Mouse (Mus musculus) stomach, embryonic 16.5 days (tissue): ENCODE measurements around the gene Tesk2. TPM values are rescaled to one million over a fixed set of nuclear protein-coding genes. Genes with fewer than 3 reads are reported as not detected.
A peak's percentile ranks its signal among the peaks of the same experiment; 100 is the strongest.

Source experiments
- ATAC-seq: fragments of 200-750 bp; cut with Nextera tagmentation; 2 replicates; pipeline ENCODE4 v1.8.0; 2017; ENCODE audit warnings: moderate number of reproducible peaks, moderate TSS enrichment; ENCODE audit not compliant: insufficient read depth, low FRiP score
- H3K27ac ChIP-seq: fragments of 300-500 bp; sonication (generic); 2 replicates; pipeline ENCODE4 v1.5.1; 2014; ENCODE audit warnings: low read length
- H3K27me3 ChIP-seq: fragments of 300-500 bp; sonication (generic); 2 replicates; pipeline ENCODE4 v1.6.1; 2014; ENCODE audit warnings: low read length, control low read depth, mixed read lengths; ENCODE audit not compliant: control insufficient read depth, insufficient read depth
- H3K36me3 ChIP-seq: fragments of 300-500 bp; sonication (generic); 2 replicates; pipeline ENCODE4 v1.6.1; 2014; ENCODE audit warnings: low read length; ENCODE audit not compliant: control insufficient read depth, insufficient read depth
- H3K4me1 ChIP-seq: fragments of 300-500 bp; sonication (generic); 2 replicates; pipeline ENCODE4 v1.6.1; 2014; ENCODE audit warnings: low read length, control low read depth, mixed read lengths; ENCODE audit not compliant: control insufficient read depth, insufficient read depth
- H3K4me2 ChIP-seq: fragments of 300-500 bp; sonication (generic); 2 replicates; pipeline ENCODE4 v1.6.1; 2014; ENCODE audit warnings: low read depth, low read length, mixed read lengths
- H3K4me3 ChIP-seq: fragments of 300-500 bp; sonication (generic); replicated peaks from 2 replicates; pipeline ENCODE4 v1.5.1; 2014; ENCODE audit warnings: mild to moderate bottlenecking, low read length
- H3K9ac ChIP-seq: fragments of 300-500 bp; sonication (generic); 2 replicates; pipeline ENCODE4 v1.6.1; 2014; ENCODE audit warnings: low read length
- H3K9me3 ChIP-seq: fragments of 300-500 bp; sonication (generic); replicated peaks from 2 replicates; pipeline ENCODE4 v1.6.1; 2016; ENCODE audit warnings: low read length, control low read depth; ENCODE audit not compliant: control insufficient read depth
- WGBS: fragments of 180-500 bp; shearing (Covaris S2); extraction: QIAGEN DNeasy Blood & Tissue Kit; methylation state at CpG from one replicate; pipeline ENCODE4 v1.1.7; 2014; 5-methylcytosine and 5-hydroxymethylcytosine counted together
- polyA plus RNA-seq: library from polyadenylated mRNA; unstranded; fragments of >200 nt; fragmentation: Nextera tagmentation; extraction: Ambion mirVana; gene quantifications from 2 replicates; pipeline ENCODE4 v1.2.1, GENCODE M21; 2015

Gene Tesk2
- polyA plus RNA-seq, 1 experiment from 2014 or later = 7.6 TPM

GRCm38 (mm10) chr4:116819968-116820901, 99.5 kb downstream of the Tesk2 start:
- Histone ChIP-seq H3K36me3 (peaks cover 3% of the 10 kb centered on the region; the same call in 1 of the 2 replicates), H3K4me1 (peaks cover 11% of the 10 kb centered on the region; the same call in 1 of the 2 replicates), H3K27ac (no peak overlapping the region), H3K4me2 (peak overlapping the region; percentile 97), H3K4me3 (peak overlapping the region; percentile 60), H3K27me3 (peaks cover 15% of the 10 kb centered on the region; the same call in 1 of the 2 replicates), H3K9me3 (no peaks in the 10 kb centered on the region), H3K9ac (peak overlapping the region; percentile 71; the same call in 1 of the 2 replicates)
- WGBS = 30% methylated on average over 32 of the region's 32 CpGs
- ATAC-seq = peak; percentile 1; the same call in 1 of the 2 replicates

GRCm38 (mm10) chr4:116820902-116821693, 100.3 kb downstream of the Tesk2 start:
- Histone ChIP-seq H3K36me3 (peaks cover 3% of the 10 kb centered on the region; the same call in 1 of the 2 replicates), H3K9me3 (no peaks in the 10 kb centered on the region), H3K4me1 (peaks cover 11% of the 10 kb centered on the region; the same call in 1 of the 2 replicates), H3K27me3 (peaks cover 15% of the 10 kb centered on the region; the same call in 1 of the 2 replicates), H3K9ac (peak overlapping the region; percentile 71), H3K27ac (no peak overlapping the region), H3K4me2 (peak overlapping the region; percentile 97), H3K4me3 (peak overlapping the region; percentile 60)
- WGBS = under 1% methylated on average over 51 of the region's 51 CpGs
- ATAC-seq = peak; percentile 85

GRCm38 (mm10) chr4:116821694-116822016, 100.9 kb downstream of the Tesk2 start, which contains the start of gene Hpdl:
Hpdl (minus strand) TSS chr4:116821707.
- Histone ChIP-seq H3K9ac (peak within 1 kb of the TSS; percentile 71), H3K4me2 (peak within 1 kb of the TSS; percentile 97), H3K4me3 (peak within 1 kb of the TSS; percentile 60), H3K9me3 (no peaks in the 10 kb centered on the region), H3K4me1 (peaks cover 11% of the 10 kb centered on the region; the same call in 1 of the 2 replicates), H3K27ac (no peak within 1 kb of the TSS), H3K36me3 (no peaks in the 10 kb centered on the region), H3K27me3 (peaks cover 15% of the 10 kb centered on the region; the same call in 1 of the 2 replicates)
- 12% methylated on average over 9 of the region's 9 CpGs for WGBS
- ATAC-seq = no peak

GRCm38 (mm10) chr4:116824541-116825004, 103.8 kb downstream of the Tesk2 start:
- Histone ChIP-seq H3K4me3 (peak overlapping the region; percentile 70), H3K27me3 (peaks cover 14% of the 10 kb centered on the region; the same call in 1 of the 2 replicates), H3K36me3 (no peaks in the 10 kb centered on the region), H3K27ac (0 out of 2 replicates have a peak overlapping the region, but pooled peaks have one; percentile 65), H3K9ac (peak overlapping the region; percentile 82), H3K4me2 (peak overlapping the region; percentile 80), H3K4me1 (peaks cover 12% of the 10 kb centered on the region; the same call in 1 of the 2 replicates), H3K9me3 (no peaks in the 10 kb centered on the region)
- WGBS = 1% methylated on average over 29 of the region's 29 CpGs
- ATAC-seq = peak; percentile 39; the same call in 1 of the 2 replicates

GRCm38 (mm10) chr4:116827819-116828218, 107.1 kb downstream of the Tesk2 start:
- 1% methylated on average over 4 of the region's 4 CpGs for WGBS
- ATAC-seq = peak; percentile 34; the same call in 1 of the 2 replicates
- H3K27me3 ChIP-seq = no peaks in the 10 kb centered on the region

GRCm38 (mm10) chr4:116829364-116830069, 108.8 kb downstream of the Tesk2 start:
- no peak overlapping the region for H3K4me3 ChIP-seq
- peaks cover 3% of the 10 kb centered on the region; the same call in 1 of the 2 replicates for H3K4me1 ChIP-seq
- no peak overlapping the region for H3K27ac ChIP-seq
- H3K36me3 ChIP-seq = no peaks in the 10 kb centered on the region
- 0 out of 2 replicates have a peak overlapping the region, but pooled peaks have one; percentile 25 for H3K9ac ChIP-seq
- no peak overlapping the region for H3K4me2 ChIP-seq
- ATAC-seq = no peak
- no peaks in the 10 kb centered on the region for H3K27me3 ChIP-seq
- WGBS = 44% methylated on average over 6 of the region's 6 CpGs
- H3K9me3 ChIP-seq = no peaks in the 10 kb centered on the region

More at GRCm38 (mm10) chr4:116827819-116828218, 107.1 kb downstream of the Tesk2 start:
- Histone ChIP-seq H3K4me1 (peaks cover 6% of the 10 kb centered on the region; the same call in 1 of the 2 replicates), H3K36me3 (no peaks in the 10 kb centered on the region), H3K9me3 (no peaks in the 10 kb centered on the region), H3K9ac (no peak overlapping the region), H3K4me3 (no peak overlapping the region), H3K27ac (no peak overlapping the region), H3K4me2 (no peak overlapping the region)

- Histone ChIP-seq H3K27ac (no peak overlapping the region), H3K27me3 (no peaks in the 10 kb centered on the region), H3K9ac (0 out of 2 replicates have a peak overlapping the region, but pooled peaks have one; percentile 25), H3K9me3 (no peaks in the 10 kb centered on the region), H3K4me3 (no peak overlapping the region), H3K4me2 (no peak overlapping the region), H3K4me1 (peaks cover 3% of the 10 kb centered on the region; the same call in 1 of the 2 replicates), H3K36me3 (no peaks in the 10 kb centered on the region)
- ATAC-seq = no peak
- WGBS = 30% methylated on average over 6 of the region's 6 CpGs
Measured at GRCm38 (mm10) chr4:116830070-116830368, 109.3 kb downstream of the Tesk2 start.

GRCm38 (mm10) chr4:116838999-116839398, 118.3 kb downstream of the Tesk2 start:
- Histone ChIP-seq H3K9me3 (no peaks in the 10 kb centered on the region), H3K4me2 (no peak overlapping the region), H3K4me1 (no peaks in the 10 kb centered on the region), H3K4me3 (no peak overlapping the region), H3K27me3 (peaks cover 12% of the 10 kb centered on the region), H3K36me3 (no peaks in the 10 kb centered on the region), H3K9ac (no peak overlapping the region), H3K27ac (no peak overlapping the region)
- WGBS = 22% methylated on average over 2 of the region's 2 CpGs
- no peak for ATAC-seq
